Mouse (Mus musculus): ENCODE results near the gene Eif4e3. TPM values are rescaled to one million over a fixed set of nuclear protein-coding genes. Genes with fewer than 3 reads are reported as not detected.

Gene Eif4e3
- polyA plus RNA-seq, 1 experiment from 2014 or later, result 19.3 TPM

DNA sequence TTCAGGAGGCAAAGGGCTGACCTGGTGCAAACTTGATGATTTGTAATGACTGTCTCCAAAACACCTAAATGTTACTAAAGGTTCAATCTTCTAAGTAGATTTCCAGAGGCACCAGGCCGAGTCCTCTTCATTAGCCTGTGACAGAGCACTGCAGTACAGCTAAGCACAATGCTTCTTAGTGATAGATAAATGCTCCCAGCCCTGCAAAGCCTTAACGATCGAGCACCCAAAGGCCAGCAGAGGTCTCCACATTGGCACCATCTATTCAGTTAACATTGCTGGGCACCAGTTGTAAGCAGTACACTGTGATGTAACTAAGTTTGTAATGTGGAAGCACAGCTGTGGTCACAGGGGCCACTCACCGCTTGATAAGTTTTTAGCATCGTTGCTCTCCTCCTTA lies 22.2 kb downstream of the Eif4e3 start:
- no peak for DNase-seq (ENCODE audit: low spot score)
- H3K4me3 ChIP-seq (ENCODE audit: low read depth, low read length), result no peak overlapping the region
- no peaks in the 10 kb centered on the region for H3K36me3 ChIP-seq (replicated peaks; ENCODE audit: control insufficient read depth, insufficient read depth, low read depth, low read length)
- no peak overlapping the region for H3K4me2 ChIP-seq (ENCODE audit: low read depth, low read length)
- no peak overlapping the region for H3K27ac ChIP-seq (replicated peaks; ENCODE audit: low read depth, low read length)
- no peak for ATAC-seq (replicated peaks; ENCODE audit: insufficient number of reproducible peaks, low FRiP score, low TSS enrichment, low read depth)
- H3K27me3 ChIP-seq (ENCODE audit: control insufficient read depth, insufficient read depth, low read length), result no peaks in the 10 kb centered on the region
- 87% methylated on average over 5 of the region's 5 CpGs for WGBS
- no peaks in the 10 kb centered on the region for H3K9me3 ChIP-seq (replicated peaks; ENCODE audit: control insufficient read depth, low read length)
- no peaks in the 10 kb centered on the region for H3K4me1 ChIP-seq (ENCODE audit: control insufficient read depth, insufficient read depth, low read length)
- no peak overlapping the region for H3K9ac ChIP-seq (replicated peaks; ENCODE audit: low read length)

DNA sequence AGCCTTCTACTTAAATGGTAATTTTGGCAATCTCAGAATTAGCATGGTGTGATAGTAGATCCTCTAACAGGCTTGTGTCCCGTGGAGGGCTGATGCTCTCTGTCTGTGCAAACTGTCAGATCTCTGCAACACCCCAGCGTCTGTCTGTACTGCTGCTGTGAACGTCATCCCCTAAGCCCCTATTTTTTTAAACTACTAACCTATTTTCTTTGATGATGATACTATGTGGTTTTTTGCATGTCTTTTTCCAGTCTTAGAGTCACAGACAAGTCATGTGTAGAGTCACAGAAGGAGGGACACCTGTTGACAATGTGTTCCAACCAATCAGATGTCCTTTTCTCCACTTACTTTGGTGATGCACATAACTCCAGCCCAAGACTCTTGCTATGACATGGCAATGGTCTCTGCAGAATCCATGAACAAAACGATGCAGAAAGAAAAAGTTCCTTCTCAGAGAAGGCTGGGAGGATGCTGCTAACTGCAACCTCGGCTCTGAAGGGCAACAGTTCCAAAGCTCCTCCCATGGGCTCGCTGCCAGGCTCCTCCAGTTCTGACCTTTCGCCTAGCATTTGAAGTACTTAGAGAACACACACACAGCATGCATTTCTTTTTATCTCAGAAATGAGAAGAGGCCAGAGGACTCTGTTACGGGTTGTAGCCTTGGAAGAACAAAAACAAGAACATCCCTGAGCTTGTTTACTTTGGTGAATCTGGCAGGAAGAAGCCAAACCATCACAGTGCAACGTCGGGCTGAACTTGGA lies 23.0 kb downstream of the Eif4e3 start:
- Histone ChIP-seq H3K4me3 (ENCODE audit: low read depth, low read length) (no peak overlapping the region), H3K27ac (replicated peaks; ENCODE audit: low read depth, low read length) (no peak overlapping the region), H3K36me3 (replicated peaks; ENCODE audit: control insufficient read depth, insufficient read depth, low read depth, low read length) (no peaks in the 10 kb centered on the region), H3K9me3 (replicated peaks; ENCODE audit: control insufficient read depth, low read length) (no peaks in the 10 kb centered on the region), H3K4me1 (ENCODE audit: control insufficient read depth, insufficient read depth, low read length) (no peaks in the 10 kb centered on the region), H3K27me3 (ENCODE audit: control insufficient read depth, insufficient read depth, low read length) (no peaks in the 10 kb centered on the region), H3K9ac (replicated peaks; ENCODE audit: low read length) (no peak overlapping the region), H3K4me2 (ENCODE audit: low read depth, low read length) (no peak overlapping the region)
- ATAC-seq (replicated peaks; ENCODE audit: insufficient number of reproducible peaks, low FRiP score, low TSS enrichment, low read depth) (no peak), DNase-seq (ENCODE audit: low spot score) (no peak)
- WGBS, result 70% methylated on average over 10 of the region's 10 CpGs

DNA sequence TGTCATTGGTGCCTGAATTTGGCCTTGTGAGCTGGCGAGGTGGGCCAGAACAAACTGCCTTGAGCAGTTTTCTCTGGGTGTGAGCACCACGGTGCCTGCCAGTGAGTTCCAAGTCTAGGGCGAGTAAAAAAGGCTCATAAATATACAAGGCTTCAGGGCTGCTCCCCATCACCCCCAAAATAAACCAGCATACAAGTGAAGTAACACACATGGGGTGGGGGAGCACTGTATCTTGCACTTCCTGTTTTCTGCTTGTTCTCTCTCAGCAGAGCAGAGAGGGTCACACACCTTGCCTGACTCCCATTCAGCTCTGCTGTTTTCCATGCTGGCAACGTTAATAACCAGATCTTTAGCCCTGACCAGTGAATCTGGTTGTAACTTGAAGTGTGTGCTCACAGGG lies 29.1 kb downstream of the Eif4e3 start:
- Histone ChIP-seq H3K9ac (replicated peaks; ENCODE audit: low read length) (no peak overlapping the region), H3K27me3 (ENCODE audit: control insufficient read depth, insufficient read depth, low read length) (no peaks in the 10 kb centered on the region), H3K4me1 (ENCODE audit: control insufficient read depth, insufficient read depth, low read length) (no peaks in the 10 kb centered on the region), H3K9me3 (replicated peaks; ENCODE audit: control insufficient read depth, low read length) (no peaks in the 10 kb centered on the region), H3K4me3 (ENCODE audit: low read depth, low read length) (no peak overlapping the region), H3K36me3 (replicated peaks; ENCODE audit: control insufficient read depth, insufficient read depth, low read depth, low read length) (no peaks in the 10 kb centered on the region; the same call in 1 of the 2 replicates), H3K27ac (replicated peaks; ENCODE audit: low read depth, low read length) (no peak overlapping the region), H3K4me2 (ENCODE audit: low read depth, low read length) (no peak overlapping the region)
- WGBS, result 73% methylated on average over 4 of the region's 4 CpGs
- ATAC-seq (replicated peaks; ENCODE audit: insufficient number of reproducible peaks, low FRiP score, low TSS enrichment, low read depth) (no peak), DNase-seq (ENCODE audit: low spot score) (no peak)

DNA sequence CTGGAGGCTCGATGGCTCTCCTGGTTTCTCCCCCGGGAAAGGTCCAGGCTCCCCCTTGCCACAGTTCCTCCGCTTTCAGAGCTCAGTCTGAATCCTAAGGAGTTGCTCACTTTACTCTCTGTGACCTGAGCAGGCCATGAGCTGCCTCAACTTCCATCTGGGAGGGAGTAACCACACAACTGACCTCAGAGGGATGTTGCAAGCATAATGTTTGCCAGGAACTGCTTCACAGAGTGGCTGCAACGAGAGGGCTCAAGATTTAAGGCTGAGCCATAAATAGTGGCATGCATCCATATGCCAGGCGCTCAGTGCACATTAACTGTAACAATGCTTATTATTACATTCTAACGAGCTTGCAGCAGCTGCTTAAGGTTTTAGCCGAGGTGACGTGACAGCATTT lies 29.8 kb downstream of the Eif4e3 start:
- DNase-seq (ENCODE audit: low spot score), result no peak
- no peaks in the 10 kb centered on the region for H3K9me3 ChIP-seq (replicated peaks; ENCODE audit: control insufficient read depth, low read length)
- H3K27me3 ChIP-seq (ENCODE audit: control insufficient read depth, insufficient read depth, low read length), result no peaks in the 10 kb centered on the region
- no peak overlapping the region for H3K4me3 ChIP-seq (ENCODE audit: low read depth, low read length)
- H3K4me1 ChIP-seq (ENCODE audit: control insufficient read depth, insufficient read depth, low read length), result no peaks in the 10 kb centered on the region
- H3K4me2 ChIP-seq (ENCODE audit: low read depth, low read length), result no peak overlapping the region
- no peaks in the 10 kb centered on the region; the same call in 1 of the 2 replicates for H3K36me3 ChIP-seq (replicated peaks; ENCODE audit: control insufficient read depth, insufficient read depth, low read depth, low read length)
- 74% methylated on average over 8 of the region's 8 CpGs for WGBS
- H3K9ac ChIP-seq (replicated peaks; ENCODE audit: low read length), result no peak overlapping the region
- H3K27ac ChIP-seq (replicated peaks; ENCODE audit: low read depth, low read length), result no peak overlapping the region
- no peak for ATAC-seq (replicated peaks; ENCODE audit: insufficient number of reproducible peaks, low FRiP score, low TSS enrichment, low read depth)

DNA sequence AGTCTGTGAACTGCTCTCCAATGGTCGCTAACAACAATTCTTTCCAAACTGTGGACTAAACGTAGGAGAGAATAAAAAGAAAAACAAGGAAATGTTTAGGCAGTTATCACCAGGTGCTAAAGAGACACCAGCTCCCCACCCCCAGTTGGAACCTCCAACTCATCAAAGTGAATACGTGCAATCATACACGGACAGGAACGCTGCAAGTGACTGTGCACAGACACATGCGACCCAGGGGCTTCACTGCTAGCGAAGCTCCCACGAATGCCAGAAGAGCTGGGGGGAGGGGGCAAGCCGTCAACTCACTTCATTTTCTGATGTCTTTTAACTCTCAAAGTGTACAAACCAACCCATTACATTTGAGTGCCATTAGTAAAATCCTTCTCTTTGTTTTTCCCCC lies 30.4 kb downstream of the Eif4e3 start:
- Histone ChIP-seq H3K27me3 (ENCODE audit: control insufficient read depth, insufficient read depth, low read length) (no peaks in the 10 kb centered on the region), H3K27ac (replicated peaks; ENCODE audit: low read depth, low read length) (no peak overlapping the region), H3K4me2 (ENCODE audit: low read depth, low read length) (no peak overlapping the region), H3K9me3 (replicated peaks; ENCODE audit: control insufficient read depth, low read length) (no peaks in the 10 kb centered on the region), H3K4me3 (ENCODE audit: low read depth, low read length) (no peak overlapping the region), H3K4me1 (ENCODE audit: control insufficient read depth, insufficient read depth, low read length) (no peaks in the 10 kb centered on the region), H3K9ac (replicated peaks; ENCODE audit: low read length) (no peak overlapping the region), H3K36me3 (replicated peaks; ENCODE audit: control insufficient read depth, insufficient read depth, low read depth, low read length) (no peaks in the 10 kb centered on the region; the same call in 1 of the 2 replicates)
- DNase-seq (ENCODE audit: low spot score) (no peak), ATAC-seq (replicated peaks; ENCODE audit: insufficient number of reproducible peaks, low FRiP score, low TSS enrichment, low read depth) (no peak)
- WGBS, result 81% methylated on average over 9 of the region's 9 CpGs

DNA sequence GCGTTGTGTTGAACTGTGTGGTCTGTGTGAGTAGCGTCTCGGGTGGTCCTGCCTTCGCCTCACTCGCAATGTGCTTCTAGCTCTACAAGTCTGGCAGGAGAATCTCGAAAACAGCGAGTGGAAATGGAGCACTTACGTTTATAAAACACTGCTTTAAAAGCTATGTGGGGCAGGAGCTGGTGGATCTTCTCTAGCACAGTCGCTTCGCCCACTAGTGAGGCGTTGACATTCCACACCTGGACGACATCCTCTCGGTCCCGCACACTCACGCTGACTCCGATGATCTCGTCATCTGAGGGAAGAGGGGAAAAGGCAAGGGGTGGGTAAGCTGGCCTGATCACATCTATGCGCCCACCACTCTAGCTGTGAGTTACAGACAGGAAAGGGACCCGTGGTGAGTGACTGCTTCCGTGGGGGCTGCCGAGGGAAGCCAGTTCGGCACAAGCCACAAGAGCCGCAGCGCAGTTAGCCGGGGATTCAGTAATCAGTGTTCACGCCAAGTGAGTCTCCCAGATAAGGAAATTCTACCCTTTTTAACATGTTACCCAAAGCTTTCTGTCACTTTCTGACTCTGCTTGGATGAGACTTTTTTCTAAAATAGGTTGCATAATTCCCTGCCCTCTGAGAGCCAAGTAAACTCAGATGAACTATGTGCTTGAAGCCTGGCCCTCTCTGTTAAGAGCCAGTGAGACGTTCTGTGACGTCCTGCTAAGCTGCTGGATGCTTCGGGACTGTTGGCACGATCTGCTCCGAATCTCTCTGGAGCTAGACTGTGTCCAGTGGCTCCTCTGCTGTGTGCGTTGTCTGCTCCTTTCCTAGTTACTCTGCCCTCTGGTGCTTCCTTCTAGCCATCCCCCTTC lies 34.2 kb downstream of the Eif4e3 start:
- Histone ChIP-seq H3K9ac (replicated peaks; ENCODE audit: low read length) (no peak overlapping the region), H3K4me2 (ENCODE audit: low read depth, low read length) (no peak overlapping the region), H3K4me3 (ENCODE audit: low read depth, low read length) (no peak overlapping the region), H3K36me3 (replicated peaks; ENCODE audit: control insufficient read depth, insufficient read depth, low read depth, low read length) (no peaks in the 10 kb centered on the region; the same call in 1 of the 2 replicates), H3K27ac (replicated peaks; ENCODE audit: low read depth, low read length) (no peak overlapping the region), H3K27me3 (ENCODE audit: control insufficient read depth, insufficient read depth, low read length) (no peaks in the 10 kb centered on the region), H3K9me3 (replicated peaks; ENCODE audit: control insufficient read depth, low read length) (no peaks in the 10 kb centered on the region), H3K4me1 (ENCODE audit: control insufficient read depth, insufficient read depth, low read length) (no peaks in the 10 kb centered on the region)
- 87% methylated on average over 32 of the region's 32 CpGs for WGBS
- DNase-seq (ENCODE audit: low spot score) (no peak), ATAC-seq (replicated peaks; ENCODE audit: insufficient number of reproducible peaks, low FRiP score, low TSS enrichment, low read depth) (no peak)

DNA sequence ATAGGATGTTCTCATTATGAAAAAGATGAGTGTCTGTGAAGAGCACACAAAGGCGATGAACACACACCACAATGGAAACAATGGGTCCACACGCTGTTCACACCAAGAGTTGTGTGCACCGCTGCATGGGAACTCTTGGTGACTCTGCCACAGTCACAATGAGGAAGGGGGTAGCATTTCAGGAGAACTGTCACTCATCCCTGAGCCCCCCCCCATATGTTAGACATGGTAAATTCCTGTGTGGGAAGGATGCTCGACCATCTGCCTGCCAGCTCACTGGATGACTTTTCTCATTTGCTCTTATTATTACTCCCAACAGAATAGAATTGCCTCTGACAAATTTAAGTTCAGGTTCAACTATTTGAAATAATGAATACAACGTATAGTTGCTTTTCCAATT lies 34.9 kb downstream of the Eif4e3 start:
- H3K36me3 ChIP-seq (replicated peaks; ENCODE audit: control insufficient read depth, insufficient read depth, low read depth, low read length), result no peaks in the 10 kb centered on the region; the same call in 1 of the 2 replicates
- H3K4me3 ChIP-seq (ENCODE audit: low read depth, low read length), result no peak overlapping the region
- no peaks in the 10 kb centered on the region for H3K27me3 ChIP-seq (ENCODE audit: control insufficient read depth, insufficient read depth, low read length)
- DNase-seq (ENCODE audit: low spot score) (no peak), ATAC-seq (replicated peaks; ENCODE audit: insufficient number of reproducible peaks, low FRiP score, low TSS enrichment, low read depth) (no peak)
- 84% methylated on average over 5 of the region's 5 CpGs for WGBS
- no peak overlapping the region for H3K27ac ChIP-seq (replicated peaks; ENCODE audit: low read depth, low read length)
- H3K4me2 ChIP-seq (ENCODE audit: low read depth, low read length), result no peak overlapping the region
- no peak overlapping the region for H3K9ac ChIP-seq (replicated peaks; ENCODE audit: low read length)
- H3K4me1 ChIP-seq (ENCODE audit: control insufficient read depth, insufficient read depth, low read length), result no peaks in the 10 kb centered on the region
- no peaks in the 10 kb centered on the region for H3K9me3 ChIP-seq (replicated peaks; ENCODE audit: control insufficient read depth, low read length)
